Mouse (Mus musculus): Measurements from ENCODE around the gene Bach2. TPM values are rescaled to one million over a fixed set of nuclear protein-coding genes. Genes with fewer than 3 reads are reported as not detected.
A peak's percentile ranks its signal among the peaks of the same experiment; 100 is the strongest.

Gene Bach2
- polyA plus RNA-seq, 1 experiment, result 7.5 TPM

DNA sequence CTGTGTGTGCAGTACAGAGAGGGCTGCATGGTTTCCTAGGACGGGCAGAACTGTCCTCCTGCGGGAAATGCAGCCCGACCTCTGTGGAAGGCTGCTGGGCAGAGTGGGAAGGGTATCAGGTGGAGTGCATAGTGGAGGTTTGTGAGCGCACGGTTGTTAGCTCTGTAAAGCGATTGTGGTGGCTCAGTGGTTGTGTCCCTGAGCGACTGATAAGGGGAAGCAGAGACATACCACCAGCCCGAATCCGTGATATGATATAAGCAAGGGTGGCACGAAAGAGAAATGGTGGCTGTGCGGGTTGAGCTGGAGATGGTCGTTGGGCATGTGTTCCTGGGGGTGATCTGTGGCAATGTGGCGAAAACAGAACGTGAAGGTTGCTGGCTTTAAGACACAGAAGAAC is 147.0 kb downstream of the Bach2 start:
- WGBS, result 88% methylated on average over 14 of the region's 14 CpGs
- Histone ChIP-seq H3K4me1 (ENCODE audit: control insufficient read depth, insufficient read depth, low read length) (peaks cover 41% of the 10 kb centered on the region), H3K4me3 (replicated peaks; ENCODE audit: extremely low read depth, low read depth, low read length) (no peak overlapping the region)
- TF ChIP-seq POLR2A (IDR thresholded peaks at IDR 0.05; ENCODE audit: borderline replicate concordance, extremely low read depth, low read depth, low read length) (no peak), CTCF (IDR thresholded peaks at IDR 0.05; ENCODE audit: insufficient read depth, low read length) (no peak)
- DNase-seq, result no peak

DNA sequence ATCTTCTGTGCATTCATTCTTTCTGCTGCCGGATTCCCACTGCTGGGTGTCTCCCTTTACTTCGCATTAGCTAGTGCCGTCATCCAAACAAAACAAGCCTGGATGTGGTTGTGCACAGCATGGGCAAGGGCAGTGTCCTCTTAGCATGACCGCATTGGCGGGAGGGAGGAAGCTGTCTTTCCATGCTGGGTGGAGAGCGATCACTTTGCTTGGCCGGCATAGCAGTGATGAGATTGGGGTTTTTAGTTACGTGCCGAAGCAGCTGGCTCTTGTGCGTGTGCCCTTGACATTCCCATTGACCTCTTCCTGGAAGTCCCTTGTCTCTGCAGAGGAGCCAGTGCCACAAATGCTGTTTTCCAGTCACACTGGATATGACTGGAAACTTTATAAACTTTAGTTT is 147.7 kb downstream of the Bach2 start:
- DNase-seq, result no peak

DNA sequence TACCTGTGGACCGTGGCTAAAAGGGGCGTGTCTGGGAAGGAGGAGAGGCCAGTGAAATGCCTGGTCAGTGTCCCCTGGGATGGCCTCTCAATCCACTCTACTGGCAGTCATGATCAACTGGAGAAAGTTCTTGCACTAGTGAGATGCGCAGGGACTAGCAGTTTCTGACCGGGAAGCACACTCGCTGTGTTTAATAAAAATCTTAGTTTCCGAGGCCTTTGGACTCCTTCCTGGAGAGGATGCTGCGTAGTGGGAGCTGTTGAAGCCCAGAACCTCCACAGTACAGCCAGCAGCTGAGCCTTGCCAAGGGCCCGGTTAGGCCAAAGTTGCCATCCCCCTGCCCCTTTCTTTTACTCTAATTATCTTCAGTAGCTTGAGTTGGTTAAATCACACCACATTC is 148.3 kb downstream of the Bach2 start:
- DNase-seq, result no peak
- Histone ChIP-seq H3K4me1 (ENCODE audit: control insufficient read depth, insufficient read depth, low read length) (peaks cover 38% of the 10 kb centered on the region), H3K4me3 (replicated peaks; ENCODE audit: extremely low read depth, low read depth, low read length) (no peak overlapping the region)
- WGBS, result 55% methylated on average over 8 of the region's 8 CpGs
- TF ChIP-seq POLR2A (IDR thresholded peaks at IDR 0.05; ENCODE audit: borderline replicate concordance, extremely low read depth, low read depth, low read length) (no peak), CTCF (IDR thresholded peaks at IDR 0.05; ENCODE audit: insufficient read depth, low read length) (no peak)

More for the DNA sequence above, 147.7 kb downstream of the Bach2 start:
- peaks cover 41% of the 10 kb centered on the region for H3K4me1 ChIP-seq (ENCODE audit: control insufficient read depth, insufficient read depth, low read length)
- no peak overlapping the region for H3K4me3 ChIP-seq (replicated peaks; ENCODE audit: extremely low read depth, low read depth, low read length)
- 50% methylated on average over 10 of the region's 10 CpGs for WGBS
- TF ChIP-seq CTCF (IDR thresholded peaks at IDR 0.05; ENCODE audit: insufficient read depth, low read length), result no peak

DNA sequence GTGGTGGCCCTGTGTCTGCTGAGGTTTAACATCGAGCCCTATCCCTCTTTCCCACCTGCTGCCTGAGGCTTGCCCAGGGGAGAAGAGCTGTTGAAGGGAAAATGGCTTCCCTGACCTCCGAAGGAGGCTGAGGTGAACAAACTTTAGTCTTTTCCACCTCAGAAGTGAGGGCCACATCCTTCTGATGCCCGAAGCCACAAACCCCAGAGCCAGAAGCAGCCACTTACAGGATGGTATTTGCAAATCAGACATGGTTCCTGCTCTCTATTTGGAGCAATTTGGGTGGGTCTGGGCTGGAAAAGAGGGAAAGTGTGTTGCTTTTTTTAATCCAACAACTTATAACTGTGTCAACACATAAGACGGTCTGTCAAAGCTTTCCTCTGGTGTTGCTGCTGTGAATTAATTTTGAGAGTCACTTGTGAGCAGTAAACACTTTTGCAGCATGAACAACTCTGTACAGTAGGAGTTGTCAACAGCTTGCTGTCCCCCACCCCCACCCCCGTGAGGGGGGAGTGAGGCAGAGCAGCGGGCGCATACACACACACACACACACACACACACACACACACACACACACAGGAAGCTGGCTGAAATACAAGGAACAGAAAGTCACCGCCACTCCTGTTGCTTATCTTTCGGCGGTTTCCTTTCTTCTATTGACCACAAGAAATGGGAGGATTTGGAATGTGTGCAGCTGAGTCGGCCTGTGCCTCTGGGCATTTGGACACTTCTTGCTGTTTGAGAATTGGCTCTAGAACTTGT is 149.1 kb downstream of the Bach2 start:
- DNase-seq, result peak; percentile 66
- 7% methylated on average over 11 of the region's 11 CpGs for WGBS

DNA sequence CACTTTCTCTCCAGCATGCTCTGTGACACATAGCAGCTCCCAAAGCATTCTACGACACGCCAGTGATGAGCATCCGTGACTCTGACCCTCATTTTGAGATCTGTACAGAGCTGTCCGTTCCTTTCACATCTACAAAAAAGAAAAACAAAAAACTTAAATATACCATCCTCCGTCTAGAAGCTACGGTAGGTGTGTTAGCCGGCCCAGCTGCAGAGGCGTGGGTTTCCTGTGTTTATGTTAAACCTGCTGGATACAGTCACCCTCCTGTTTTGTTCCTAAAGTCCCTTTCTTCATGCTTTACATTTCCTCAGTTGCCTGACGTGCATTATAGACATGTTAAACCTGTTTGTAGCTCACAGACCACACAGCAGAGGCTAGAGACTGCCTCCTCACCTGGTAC is 150.0 kb downstream of the Bach2 start:
- 41% methylated on average over 9 of the region's 9 CpGs for WGBS
- no peak overlapping the region for H3K4me3 ChIP-seq (replicated peaks; ENCODE audit: extremely low read depth, low read depth, low read length)
- no peak for DNase-seq
- peaks cover 38% of the 10 kb centered on the region for H3K4me1 ChIP-seq (ENCODE audit: control insufficient read depth, insufficient read depth, low read length)
- TF ChIP-seq CTCF (IDR thresholded peaks at IDR 0.05; ENCODE audit: insufficient read depth, low read length) (no peak), POLR2A (IDR thresholded peaks at IDR 0.05; ENCODE audit: borderline replicate concordance, extremely low read depth, low read depth, low read length) (no peak)

More for the DNA sequence above, 149.1 kb downstream of the Bach2 start:
- peaks cover 40% of the 10 kb centered on the region for H3K4me1 ChIP-seq (ENCODE audit: control insufficient read depth, insufficient read depth, low read length)
- no peak for TF ChIP-seq POLR2A (IDR thresholded peaks at IDR 0.05; ENCODE audit: borderline replicate concordance, extremely low read depth, low read depth, low read length)
- no peak for TF ChIP-seq CTCF (IDR thresholded peaks at IDR 0.05; ENCODE audit: insufficient read depth, low read length)
- H3K4me3 ChIP-seq (replicated peaks; ENCODE audit: extremely low read depth, low read depth, low read length), result no peak overlapping the region

DNA sequence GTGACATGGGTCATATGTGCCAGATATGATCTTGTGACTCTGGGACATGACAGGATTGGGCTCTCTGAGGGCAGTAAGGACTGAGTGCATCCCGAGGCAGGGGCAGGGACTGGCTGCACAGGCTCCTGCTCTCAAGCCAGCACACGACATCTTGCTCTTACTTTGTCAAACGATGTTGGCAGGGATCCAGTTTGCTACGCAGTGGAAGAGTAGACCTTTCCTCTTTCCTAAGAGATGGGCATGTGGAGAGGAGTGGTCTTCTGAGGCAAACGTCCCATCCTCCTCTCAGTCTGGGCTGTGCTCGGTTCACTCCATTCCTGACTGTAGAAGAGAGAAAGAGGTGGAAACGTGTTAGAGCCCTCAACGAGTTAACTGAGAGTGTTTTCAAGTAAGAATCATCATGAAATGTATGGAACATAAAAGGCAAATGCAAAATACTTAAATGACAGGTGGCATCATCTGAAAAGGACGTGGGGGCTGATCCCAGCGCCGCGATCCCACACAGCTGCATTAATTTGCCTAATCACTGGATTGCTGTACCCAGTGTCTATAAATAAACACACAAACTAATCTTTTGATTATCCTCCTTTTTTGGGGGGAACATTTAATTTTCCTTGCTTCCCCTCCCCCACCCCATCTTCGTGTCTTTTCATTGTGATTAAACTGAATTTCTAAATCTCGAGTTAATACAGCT is 150.7 kb downstream of the Bach2 start:
- Histone ChIP-seq H3K4me1 (ENCODE audit: control insufficient read depth, insufficient read depth, low read length) (peaks cover 35% of the 10 kb centered on the region), H3K4me3 (replicated peaks; ENCODE audit: extremely low read depth, low read depth, low read length) (no peak overlapping the region)
- TF ChIP-seq CTCF (IDR thresholded peaks at IDR 0.05; ENCODE audit: insufficient read depth, low read length), result no peak
- no peak for TF ChIP-seq POLR2A (IDR thresholded peaks at IDR 0.05; ENCODE audit: borderline replicate concordance, extremely low read depth, low read depth, low read length)
- DNase-seq, result no peak
- 59% methylated on average over 14 of the region's 14 CpGs for WGBS

- no peak overlapping the region for H3K4me3 ChIP-seq (replicated peaks; ENCODE audit: extremely low read depth, low read depth, low read length)
- DNase-seq, result no peak
- TF ChIP-seq CTCF (IDR thresholded peaks at IDR 0.05; ENCODE audit: insufficient read depth, low read length), result no peak
- no peak for TF ChIP-seq POLR2A (IDR thresholded peaks at IDR 0.05; ENCODE audit: borderline replicate concordance, extremely low read depth, low read depth, low read length)
- peaks cover 26% of the 10 kb centered on the region for H3K4me1 ChIP-seq (ENCODE audit: control insufficient read depth, insufficient read depth, low read length)
- WGBS, result 81% methylated on average over 8 of the region's 8 CpGs
Measured at GRCm38 (mm10) chr4:32391260-32391659, 152.7 kb downstream of the Bach2 start.

DNA sequence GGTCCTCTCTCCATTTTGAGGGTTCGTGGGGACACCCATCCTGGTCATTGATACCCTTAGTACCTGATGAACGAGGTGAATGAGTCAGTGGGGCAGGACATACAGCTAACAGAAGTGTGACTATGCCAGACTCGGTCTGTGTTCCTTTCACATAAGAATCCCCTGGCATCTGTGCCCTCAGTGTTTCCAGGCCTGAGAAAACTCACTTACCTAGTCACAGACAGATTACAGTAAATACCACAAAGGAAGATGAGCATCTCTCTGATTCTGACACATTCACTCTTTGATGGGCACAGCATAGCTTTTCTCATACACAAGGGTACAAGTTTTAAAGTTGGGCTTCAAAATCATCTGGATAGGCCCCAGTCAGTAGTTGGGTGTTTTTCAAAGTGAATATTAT is 154.6 kb downstream of the Bach2 start:
- Histone ChIP-seq H3K4me3 (replicated peaks; ENCODE audit: extremely low read depth, low read depth, low read length) (no peak overlapping the region), H3K4me1 (ENCODE audit: control insufficient read depth, insufficient read depth, low read length) (peaks cover 14% of the 10 kb centered on the region)
- no peak for TF ChIP-seq CTCF (IDR thresholded peaks at IDR 0.05; ENCODE audit: insufficient read depth, low read length)
- TF ChIP-seq POLR2A (IDR thresholded peaks at IDR 0.05; ENCODE audit: borderline replicate concordance, extremely low read depth, low read depth, low read length), result no peak
- 61% methylated on average over 3 of the region's 3 CpGs for whole genome bisulfite sequencing
- no peak for DNase-seq

DNA sequence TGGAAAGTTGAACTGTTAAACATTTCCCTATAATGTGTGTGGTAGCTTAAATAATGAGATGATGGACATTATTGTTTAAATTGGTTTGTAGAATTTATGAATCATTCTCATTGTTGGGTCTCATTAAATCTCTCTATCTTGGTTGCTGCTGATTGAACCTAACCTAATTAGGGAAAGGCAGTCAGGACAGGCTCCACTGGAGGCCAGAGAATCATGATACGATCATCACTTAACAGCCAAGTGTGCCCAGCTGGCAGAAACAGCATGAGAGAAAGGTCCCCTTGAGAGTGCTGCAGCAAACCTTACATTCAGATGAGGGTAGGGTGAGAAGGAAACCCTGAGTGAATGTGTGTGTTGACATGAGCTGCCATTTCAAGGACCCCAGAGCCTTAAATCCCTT is 155.3 kb downstream of the Bach2 start:
- H3K4me3 ChIP-seq (replicated peaks; ENCODE audit: extremely low read depth, low read depth, low read length), result no peak overlapping the region
- no peak for DNase-seq
- H3K4me1 ChIP-seq (ENCODE audit: control insufficient read depth, insufficient read depth, low read length), result peaks cover 6% of the 10 kb centered on the region
- 82% methylated on average over 1 of the region's 1 CpGs for WGBS
- no peak for TF ChIP-seq POLR2A (IDR thresholded peaks at IDR 0.05; ENCODE audit: borderline replicate concordance, extremely low read depth, low read depth, low read length)
- TF ChIP-seq CTCF (IDR thresholded peaks at IDR 0.05; ENCODE audit: insufficient read depth, low read length), result no peak

DNA sequence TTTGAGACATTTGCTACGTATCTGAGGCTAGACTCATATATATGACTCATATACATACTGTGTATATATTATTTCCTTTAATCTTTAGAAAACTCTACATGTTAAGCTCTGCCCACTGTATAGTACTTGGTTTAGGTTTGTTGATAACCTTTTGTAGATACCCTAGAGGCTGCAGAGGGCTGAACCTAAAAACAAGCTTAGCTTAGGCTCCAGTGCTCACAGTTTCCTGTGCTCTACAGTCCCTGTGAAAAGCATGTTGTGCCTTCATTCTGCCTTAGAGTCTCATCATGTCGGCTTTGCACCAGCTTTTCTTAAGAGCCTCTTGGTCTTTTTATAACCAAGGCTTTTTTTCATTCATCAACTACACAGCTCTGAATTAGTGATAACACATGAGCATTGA is 156.2 kb downstream of the Bach2 start:
- WGBS, result 82% methylated on average over 2 of the region's 2 CpGs
- no peak for TF ChIP-seq POLR2A (IDR thresholded peaks at IDR 0.05; ENCODE audit: borderline replicate concordance, extremely low read depth, low read depth, low read length)
- TF ChIP-seq CTCF (IDR thresholded peaks at IDR 0.05; ENCODE audit: insufficient read depth, low read length), result no peak
- peaks cover 2% of the 10 kb centered on the region for H3K4me1 ChIP-seq (ENCODE audit: control insufficient read depth, insufficient read depth, low read length)
- DNase-seq, result no peak
- no peak overlapping the region for H3K4me3 ChIP-seq (replicated peaks; ENCODE audit: extremely low read depth, low read depth, low read length)
